Mouse (Mus musculus): ENCODE data around the gene Tbxas1. TPM values are rescaled to one million over a fixed set of nuclear protein-coding genes. Genes with fewer than 3 reads are reported as not detected.
A peak's percentile ranks its signal among the peaks of the same experiment; 100 is the strongest.

Tbxas1 gene
- polyA plus RNA-seq, 1 experiment from 2014 or later = 2.2 TPM

- Histone ChIP-seq H3K27ac (no peak overlapping the region), H3K4me1 (replicated peaks; ENCODE audit: control insufficient read depth, insufficient read depth, low read length) (peaks cover 34% of the 10 kb centered on the region), H3K4me3 (replicated peaks; ENCODE audit: low read length) (no peak overlapping the region), H3K4me2 (replicated peaks) (no peak overlapping the region), H3K9ac (no peak overlapping the region), H3K36me3 (replicated peaks; ENCODE audit: control insufficient read depth, insufficient read depth) (no peaks in the 10 kb centered on the region), H3K9me3 (ENCODE audit: control insufficient read depth, low read length) (no peaks in the 10 kb centered on the region), H3K27me3 (ENCODE audit: control insufficient read depth, insufficient read depth, low read length) (no peaks in the 10 kb centered on the region)
- DNase-seq (ENCODE audit: low spot score) (no peak), ATAC-seq (ENCODE audit: low FRiP score) (no peak)
- 75% methylated on average over 2 of the region's 2 CpGs for WGBS
Observed at GRCm38 (mm10) chr6:38866761-38867160, 8.4 kb upstream of the Tbxas1 start.

- DNase-seq (ENCODE audit: low spot score) (no peak), ATAC-seq (ENCODE audit: low FRiP score) (no peak)
- no peaks in the 10 kb centered on the region for H3K36me3 ChIP-seq (replicated peaks; ENCODE audit: control insufficient read depth, insufficient read depth)
- H3K4me2 ChIP-seq (replicated peaks) = no peak overlapping the region
- no peak overlapping the region for H3K9ac ChIP-seq
- no peaks in the 10 kb centered on the region for H3K27me3 ChIP-seq (ENCODE audit: control insufficient read depth, insufficient read depth, low read length)
- no peak overlapping the region for H3K4me3 ChIP-seq (replicated peaks; ENCODE audit: low read length)
- no peak overlapping the region for H3K27ac ChIP-seq
- 41% methylated on average over 1 of the region's 1 CpGs for WGBS
- H3K9me3 ChIP-seq (ENCODE audit: control insufficient read depth, low read length) = no peaks in the 10 kb centered on the region
- peaks cover 39% of the 10 kb centered on the region for H3K4me1 ChIP-seq (replicated peaks; ENCODE audit: control insufficient read depth, insufficient read depth, low read length)
Observed at GRCm38 (mm10) chr6:38867291-38867690, 7.9 kb upstream of the Tbxas1 start.

DNA sequence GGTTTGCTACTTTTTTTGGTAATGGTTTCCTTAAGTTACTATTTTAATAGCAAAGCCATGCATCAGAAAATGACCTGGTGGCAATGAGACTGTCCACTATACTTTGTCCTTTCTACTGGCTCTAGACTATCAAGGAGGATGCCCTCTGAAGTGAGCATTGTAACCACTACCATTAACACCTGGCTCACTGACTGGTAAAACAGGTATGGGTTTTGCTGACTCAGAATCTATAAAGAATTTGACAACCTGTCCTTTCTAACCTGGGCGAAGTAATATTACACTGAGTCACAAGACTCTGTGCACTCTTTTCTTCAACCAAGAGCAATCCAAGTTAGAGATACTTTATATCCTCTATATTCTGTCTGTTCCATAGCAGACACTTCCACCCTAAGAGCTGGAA, 6.2 kb upstream of the Tbxas1 start:
- ATAC-seq (ENCODE audit: low FRiP score) (no peak), DNase-seq (ENCODE audit: low spot score) (no peak)
- WGBS = 88% methylated on average over 1 of the region's 1 CpGs
- Histone ChIP-seq H3K27me3 (ENCODE audit: control insufficient read depth, insufficient read depth, low read length) (no peaks in the 10 kb centered on the region), H3K4me2 (replicated peaks) (no peak overlapping the region), H3K9ac (no peak overlapping the region), H3K9me3 (ENCODE audit: control insufficient read depth, low read length) (no peaks in the 10 kb centered on the region), H3K4me3 (replicated peaks; ENCODE audit: low read length) (no peak overlapping the region), H3K27ac (no peak overlapping the region), H3K36me3 (replicated peaks; ENCODE audit: control insufficient read depth, insufficient read depth) (no peaks in the 10 kb centered on the region), H3K4me1 (replicated peaks; ENCODE audit: control insufficient read depth, insufficient read depth, low read length) (peaks cover 51% of the 10 kb centered on the region)

DNA sequence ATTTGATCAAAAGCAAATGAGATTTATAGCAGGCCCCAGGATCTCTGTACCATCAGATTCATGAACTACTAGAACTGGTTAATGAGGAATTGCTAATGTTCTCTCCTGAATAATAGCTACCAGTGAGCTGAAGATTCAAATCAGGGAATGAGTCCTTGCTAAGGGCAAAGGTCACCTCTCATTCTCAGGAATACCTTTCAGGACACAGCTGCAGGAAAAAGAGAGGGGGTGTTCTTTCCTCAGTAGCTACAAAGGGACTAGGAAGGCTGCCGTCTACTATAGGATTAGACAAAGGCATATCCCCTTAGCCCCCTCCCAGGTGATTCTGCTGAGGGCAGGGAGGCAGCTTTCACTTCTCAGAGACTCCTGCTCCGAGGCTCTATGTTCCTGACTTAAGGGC, 5.1 kb upstream of the Tbxas1 start:
- Histone ChIP-seq H3K4me1 (replicated peaks; ENCODE audit: control insufficient read depth, insufficient read depth, low read length) (peaks cover 51% of the 10 kb centered on the region), H3K36me3 (replicated peaks; ENCODE audit: control insufficient read depth, insufficient read depth) (no peaks in the 10 kb centered on the region), H3K27me3 (ENCODE audit: control insufficient read depth, insufficient read depth, low read length) (no peaks in the 10 kb centered on the region), H3K4me3 (replicated peaks; ENCODE audit: low read length) (no peak overlapping the region), H3K27ac (no peak overlapping the region), H3K9me3 (ENCODE audit: control insufficient read depth, low read length) (no peaks in the 10 kb centered on the region), H3K9ac (no peak overlapping the region), H3K4me2 (replicated peaks) (no peak overlapping the region)
- DNase-seq (ENCODE audit: low spot score) = no peak
- no peak for ATAC-seq (ENCODE audit: low FRiP score)
- WGBS = 15% methylated on average over 2 of the region's 2 CpGs

DNA sequence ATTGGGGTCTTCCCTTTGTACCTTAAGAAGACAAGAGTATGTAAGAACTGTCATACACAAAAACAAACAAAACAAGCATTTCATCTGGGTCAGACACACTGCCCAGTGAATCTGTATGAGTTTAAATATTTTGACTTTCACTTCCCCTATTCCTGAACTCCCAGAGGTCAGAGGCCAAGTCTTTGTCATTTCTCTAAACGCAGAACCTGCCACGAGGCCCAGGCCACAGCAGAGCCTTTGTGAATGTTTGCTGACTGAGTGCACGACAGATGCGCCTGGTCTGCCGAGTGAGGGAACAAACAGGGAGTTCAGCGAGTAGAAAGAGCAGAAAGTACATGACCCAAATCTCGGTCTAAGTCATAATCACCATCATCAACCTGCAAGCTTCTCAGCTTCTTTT, 4.2 kb upstream of the Tbxas1 start:
- no peak for DNase-seq (ENCODE audit: low spot score)
- peaks cover 51% of the 10 kb centered on the region for H3K4me1 ChIP-seq (replicated peaks; ENCODE audit: control insufficient read depth, insufficient read depth, low read length)

DNA sequence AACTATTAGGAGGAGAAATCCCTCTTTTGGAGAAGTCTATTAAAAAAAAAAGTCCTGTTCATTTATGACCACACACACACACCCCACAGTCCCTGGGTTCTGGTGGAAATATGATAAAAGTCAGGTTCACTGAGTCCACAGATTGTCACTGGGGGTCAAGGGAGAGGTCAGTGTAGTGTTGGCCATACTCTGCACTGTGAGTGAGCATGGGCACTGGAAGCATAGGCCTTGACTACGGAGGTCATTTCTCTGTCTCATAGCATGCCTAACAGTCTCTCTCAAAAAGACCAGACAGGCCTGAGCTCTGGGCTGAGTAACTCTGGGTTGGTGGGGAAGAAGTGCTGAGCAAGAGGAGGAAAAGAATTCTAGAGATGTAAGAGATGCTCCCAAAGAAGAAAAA, 1.9 kb upstream of the Tbxas1 start:
- H3K27me3 ChIP-seq (ENCODE audit: control insufficient read depth, insufficient read depth, low read length) = no peaks in the 10 kb centered on the region
- H3K9ac ChIP-seq = peak overlapping the region; percentile 100; the same call in 1 of the 2 replicates
- DNase-seq (ENCODE audit: low spot score) (no peak), ATAC-seq (ENCODE audit: low FRiP score) (no peak)
- whole genome bisulfite sequencing = 58% methylated on average over 1 of the region's 1 CpGs
- peak overlapping the region; percentile 58 for H3K4me2 ChIP-seq (replicated peaks)
- peak overlapping the region; percentile 96 for H3K4me3 ChIP-seq (replicated peaks; ENCODE audit: low read length)
- no peak overlapping the region for H3K27ac ChIP-seq
- H3K4me1 ChIP-seq (replicated peaks; ENCODE audit: control insufficient read depth, insufficient read depth, low read length) = peaks cover 41% of the 10 kb centered on the region
- no peaks in the 10 kb centered on the region for H3K9me3 ChIP-seq (ENCODE audit: control insufficient read depth, low read length)
- H3K36me3 ChIP-seq (replicated peaks; ENCODE audit: control insufficient read depth, insufficient read depth) = no peaks in the 10 kb centered on the region

More for the DNA sequence above, 4.2 kb upstream of the Tbxas1 start:
- Histone ChIP-seq H3K36me3 (replicated peaks; ENCODE audit: control insufficient read depth, insufficient read depth) (no peaks in the 10 kb centered on the region), H3K9me3 (ENCODE audit: control insufficient read depth, low read length) (no peaks in the 10 kb centered on the region), H3K4me3 (replicated peaks; ENCODE audit: low read length) (no peak overlapping the region), H3K27ac (no peak overlapping the region), H3K4me2 (replicated peaks) (0 out of 2 replicates have a peak overlapping the region, but pooled peaks have one; percentile 13), H3K9ac (no peak overlapping the region), H3K27me3 (ENCODE audit: control insufficient read depth, insufficient read depth, low read length) (no peaks in the 10 kb centered on the region)
- no peak for ATAC-seq (ENCODE audit: low FRiP score)
- WGBS = 12% methylated on average over 7 of the region's 7 CpGs

- H3K27ac ChIP-seq = peak overlapping the region; percentile 98; the same call in 1 of the 2 replicates
- H3K9me3 ChIP-seq (ENCODE audit: control insufficient read depth, low read length) = no peaks in the 10 kb centered on the region
- no peaks in the 10 kb centered on the region for H3K36me3 ChIP-seq (replicated peaks; ENCODE audit: control insufficient read depth, insufficient read depth)
- H3K4me1 ChIP-seq (replicated peaks; ENCODE audit: control insufficient read depth, insufficient read depth, low read length) = peaks cover 41% of the 10 kb centered on the region
- H3K27me3 ChIP-seq (ENCODE audit: control insufficient read depth, insufficient read depth, low read length) = no peaks in the 10 kb centered on the region
- WGBS = 3% methylated on average over 8 of the region's 8 CpGs
- peak overlapping the region; percentile 100 for H3K9ac ChIP-seq
- peak overlapping the region; percentile 96 for H3K4me3 ChIP-seq (replicated peaks; ENCODE audit: low read length)
- ATAC-seq (ENCODE audit: low FRiP score) (no peak), DNase-seq (ENCODE audit: low spot score) (peak; percentile 81)
- H3K4me2 ChIP-seq (replicated peaks) = peak overlapping the region; percentile 58
Observed at GRCm38 (mm10) chr6:38874035-38874434, 1.2 kb upstream of the Tbxas1 start.

GRCm38 (mm10) chr6:38874565-38875257, 493 bp upstream of the Tbxas1 start:
- Histone ChIP-seq H3K9ac (peak overlapping the region; percentile 100), H3K27ac (peak overlapping the region; percentile 98), H3K4me2 (replicated peaks) (peak overlapping the region; percentile 58), H3K27me3 (ENCODE audit: control insufficient read depth, insufficient read depth, low read length) (no peaks in the 10 kb centered on the region), H3K36me3 (replicated peaks; ENCODE audit: control insufficient read depth, insufficient read depth) (no peaks in the 10 kb centered on the region), H3K4me3 (replicated peaks; ENCODE audit: low read length) (peak overlapping the region; percentile 96), H3K4me1 (replicated peaks; ENCODE audit: control insufficient read depth, insufficient read depth, low read length) (peaks cover 41% of the 10 kb centered on the region), H3K9me3 (ENCODE audit: control insufficient read depth, low read length) (no peaks in the 10 kb centered on the region)
- ATAC-seq (ENCODE audit: low FRiP score) (no peak), DNase-seq (ENCODE audit: low spot score) (peak; percentile 45)
- WGBS = under 1% methylated on average over 23 of the region's 23 CpGs

DNA sequence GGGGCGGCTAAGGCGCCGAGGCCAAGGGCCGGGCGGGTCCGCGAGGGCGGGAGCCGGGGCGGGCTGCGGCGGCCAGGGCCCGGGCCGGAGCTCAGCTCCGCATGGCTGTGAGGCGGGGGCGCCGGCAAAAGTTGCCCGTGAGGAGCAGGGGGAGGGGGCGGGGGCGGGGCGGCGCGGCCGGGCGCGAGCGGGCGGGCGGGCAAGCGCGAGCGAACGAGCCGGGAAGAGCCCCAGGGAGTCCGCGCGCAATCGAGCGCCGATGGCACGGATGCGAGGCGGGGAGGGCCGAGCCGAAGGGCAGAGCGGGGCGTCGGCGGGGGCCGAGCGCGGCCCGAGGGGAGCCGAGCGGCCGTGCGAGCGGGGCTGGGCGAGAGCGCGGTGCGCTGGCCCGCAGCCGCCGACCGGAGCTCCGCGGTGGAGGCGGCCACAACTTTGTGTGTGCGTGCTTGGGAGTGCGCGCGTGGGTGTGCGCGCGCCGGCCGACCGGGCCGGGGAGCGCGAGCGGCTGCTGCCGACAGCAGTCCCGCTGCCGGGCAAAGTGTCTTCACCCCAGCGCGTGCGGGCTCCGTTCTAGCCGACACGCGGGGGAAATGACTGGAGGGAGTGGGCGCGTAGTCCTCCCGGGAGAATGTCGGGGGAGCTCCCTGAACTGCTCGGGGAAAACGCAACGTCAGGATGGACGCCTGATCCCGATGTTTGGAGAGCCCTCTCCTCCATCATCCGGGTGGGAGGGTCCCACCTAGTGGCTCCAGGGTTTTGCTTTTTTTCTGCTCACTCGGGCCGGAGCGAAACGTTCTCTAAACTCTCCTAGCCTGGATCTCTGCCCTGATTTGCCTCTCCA, 1.1 kb downstream of the Tbxas1 start, which contains the start of gene Hipk2:
TSS of gene Hipk2 (minus strand) at position 95 of the 841 bp plus-strand sequence.
- peak; percentile 92 for ATAC-seq (ENCODE audit: low FRiP score)
- H3K9me3 ChIP-seq (ENCODE audit: control insufficient read depth, low read length) = no peaks in the 10 kb centered on the region
- H3K36me3 ChIP-seq (replicated peaks; ENCODE audit: control insufficient read depth, insufficient read depth) = no peaks in the 10 kb centered on the region
- H3K9ac ChIP-seq = peak within 1 kb of the TSS; percentile 100
- peak; percentile 88 for DNase-seq (ENCODE audit: low spot score)
- H3K27ac ChIP-seq = peak within 1 kb of the TSS; percentile 98
- H3K27me3 ChIP-seq (ENCODE audit: control insufficient read depth, insufficient read depth, low read length) = no peaks in the 10 kb centered on the region
- under 1% methylated on average over 81 of the region's 108 CpGs for WGBS
- peak within 1 kb of the TSS; percentile 58 for H3K4me2 ChIP-seq (replicated peaks)
- peaks cover 32% of the 10 kb centered on the region for H3K4me1 ChIP-seq (replicated peaks; ENCODE audit: control insufficient read depth, insufficient read depth, low read length)
- H3K4me3 ChIP-seq (replicated peaks; ENCODE audit: low read length) = peak within 1 kb of the TSS; percentile 96

All from hindbrain, embryonic 14.5 days (tissue).